Mouse (Mus musculus) adrenal gland, adult 2 months (tissue): ENCODE measurements around the gene Zbtb25. TPM values are rescaled to one million over a fixed set of nuclear protein-coding genes. Genes with fewer than 3 reads are reported as not detected.

Experiments used
- DNase-seq: peaks from one replicate; pipeline ENCODE4 v3.0.0; 2021
- long read RNA-seq: library from polyadenylated mRNA; stranded (forward); transcript quantifications from one replicate; pipeline ENCODE4 v2.0.0, GENCODE M21; 2021
- polyA plus RNA-seq: library from polyadenylated mRNA; depleted of rRNA; stranded (reverse); fragments of >200 nt; gene quantifications from 2 replicates; pipeline ENCODE4 v1.2.3, GENCODE M21; 2012; rRNA removed
- total RNA-seq, 2 experiments: library from RNA; stranded (reverse); gene quantifications; 2 replicates each; pipeline ENCODE4 v1.2.3; 2021

Zbtb25 gene
- 1 to 10 TPM; 6.9 to 9.4 TPM for total RNA-seq
- polyA plus RNA-seq: 4.9 and 6.0 TPM in 2 replicates
- long read RNA-seq, partial matches to known transcripts: 0 of 8 reads
- long read RNA-seq, other reads (novel, unspliced or antisense): 5 of 8 reads

GRCm38 (mm10) chr12:76369206-76369977, at the start of gene Zbtb25:
Gene Zbtb25 (minus strand): TSS chr12:76369602.
- DNase-seq: peak; percentile 92

GRCm38 (mm10) chr12:76418346-76418745, 48.9 kb upstream of the Zbtb25 start:
- no peak for DNase-seq

GRCm38 (mm10) chr12:76417433-76417854, 48.0 kb upstream of the Zbtb25 start, which contains the start of gene Ppp1r36:
Gene Ppp1r36 (plus strand): TSS chr12:76417538.
- DNase-seq: peak; percentile 44

- no peak for DNase-seq
These were observed 46.1 kb upstream of the Zbtb25 start for GRCm38 (mm10) chr12:76415383-76416010.

GRCm38 (mm10) chr12:76409166-76409565, 39.8 kb upstream of the Zbtb25 start:
- DNase-seq: no peak

GRCm38 (mm10) chr12:76407184-76407583, 37.8 kb upstream of the Zbtb25 start:
- no peak for DNase-seq

- DNase-seq: no peak
These were observed 36.6 kb upstream of the Zbtb25 start for GRCm38 (mm10) chr12:76405971-76406370.

GRCm38 (mm10) chr12:76405183-76405970, 36.0 kb upstream of the Zbtb25 start:
- peak; percentile 22 for DNase-seq

- peak; percentile 26 for DNase-seq
These were observed 35.4 kb upstream of the Zbtb25 start for GRCm38 (mm10) chr12:76404836-76405182.

- peak; percentile 100 for DNase-seq
These were observed 34.6 kb upstream of the Zbtb25 start, which contains the start of gene Hspa2 for GRCm38 (mm10) chr12:76403886-76404537. Gene Hspa2 (plus strand): TSS chr12:76404176.

- DNase-seq: no peak
These were observed 33.8 kb upstream of the Zbtb25 start for GRCm38 (mm10) chr12:76402991-76403885.

- no peak for DNase-seq
These were observed 32.3 kb upstream of the Zbtb25 start for GRCm38 (mm10) chr12:76401674-76402073.

- no peak for DNase-seq
These were observed 27.9 kb upstream of the Zbtb25 start for GRCm38 (mm10) chr12:76397281-76397680.

- DNase-seq: no peak
These were observed 23.6 kb upstream of the Zbtb25 start for GRCm38 (mm10) chr12:76392979-76393378.

GRCm38 (mm10) chr12:76391595-76392271, 22.3 kb upstream of the Zbtb25 start:
- DNase-seq: no peak

GRCm38 (mm10) chr12:76388794-76389193, 19.4 kb upstream of the Zbtb25 start:
- DNase-seq: no peak

GRCm38 (mm10) chr12:76385342-76385741, 15.9 kb upstream of the Zbtb25 start:
- no peak for DNase-seq

GRCm38 (mm10) chr12:76380151-76380550, 10.7 kb upstream of the Zbtb25 start:
- DNase-seq: no peak

- DNase-seq: peak; percentile 14
These were observed 9.2 kb upstream of the Zbtb25 start for GRCm38 (mm10) chr12:76378556-76378955.

- peak; percentile 64 for DNase-seq
These were observed 8.3 kb upstream of the Zbtb25 start for GRCm38 (mm10) chr12:76377726-76378125.
